Mouse (Mus musculus) ES-E14 (cell line): ENCODE results near the gene Sh3bp2. TPM values are rescaled to one million over a fixed set of nuclear protein-coding genes. Genes with fewer than 3 reads are reported as not detected.

ENCODE experiments used
- DNase-seq: peaks from one replicate; pipeline ENCODE4 v3.0.0-alpha.2; 2013; ENCODE audit warnings: low read depth, low spot score
- H3K27ac ChIP-seq: 2 replicates; pipeline ENCODE4 v1.5.1; 2012; ENCODE audit warnings: low read depth, mild to moderate bottlenecking, low read length, moderate library complexity, mixed read lengths; ENCODE audit not compliant: poor library complexity, insufficient read depth, severe bottlenecking
- H3K36me3 ChIP-seq: 2 replicates; pipeline ENCODE4 v1.6.1; 2012; ENCODE audit warnings: mild to moderate bottlenecking, low read length, moderate library complexity, mixed read lengths; ENCODE audit not compliant: control insufficient read depth, poor library complexity, insufficient read depth, severe bottlenecking
- H3K4me1 ChIP-seq, 2 experiments: fragments of 150-350 bp in 1 of 2; sonication (generic) in 1 of 2; 2 replicates each; pipeline ENCODE4 v1.6.1; 2012; ENCODE audit warnings: low read length in 2 of 2, mild to moderate bottlenecking in 1 of 2, mixed read lengths in 1 of 2; ENCODE audit not compliant: control insufficient read depth in 2 of 2, insufficient read depth in 2 of 2, poor library complexity in 1 of 2
- H3K4me3 ChIP-seq, 2 experiments: fragments of 150-350 bp in 1 of 2; sonication (generic) in 1 of 2; 2 replicates each; pipeline ENCODE4 v1.5.1; 2012; ENCODE audit warnings: low read length in 2 of 2, low read depth in 1 of 2, mild to moderate bottlenecking in 1 of 2, mixed read lengths in 1 of 2; ENCODE audit not compliant: insufficient read depth in 1 of 2, poor library complexity in 1 of 2, severe bottlenecking in 1 of 2
- H3K9ac ChIP-seq: 2 replicates; pipeline ENCODE4 v1.6.1; 2012; ENCODE audit warnings: low read depth, mild to moderate bottlenecking, low read length, mixed read lengths; ENCODE audit not compliant: poor library complexity, insufficient read depth, severe bottlenecking
- H3K9me3 ChIP-seq: fragments of 150-350 bp; sonication (generic); 2 replicates; pipeline ENCODE4 v1.6.1; 2012; ENCODE audit warnings: low read depth, mild to moderate bottlenecking, low read length; ENCODE audit not compliant: control insufficient read depth, insufficient read depth
- CHD2 ChIP-seq: IDR thresholded peaks from 2 replicates; pipeline ENCODE4 v1.6.1; 2014; ENCODE audit warnings: mild to moderate bottlenecking, low read depth, low read length, inconsistent platforms
- HCFC1 ChIP-seq: IDR thresholded peaks from 2 replicates; pipeline ENCODE4 v1.6.1; 2012; ENCODE audit warnings: low read length, inconsistent platforms, borderline replicate concordance; ENCODE audit not compliant: insufficient read depth
- MAFK ChIP-seq: IDR thresholded peaks from 2 replicates; pipeline ENCODE4 v1.6.1; 2014; ENCODE audit warnings: mild to moderate bottlenecking, low read depth, low read length, inconsistent platforms; ENCODE audit not compliant: insufficient read depth
- ZC3H11A ChIP-seq: IDR thresholded peaks from 2 replicates; pipeline ENCODE4 v1.6.1; 2012; ENCODE audit warnings: low read depth, mild to moderate bottlenecking, inconsistent platforms, low read length, borderline replicate concordance
- ZNF384 ChIP-seq: IDR thresholded peaks from 2 replicates; pipeline ENCODE4 v1.6.1; 2012; ENCODE audit warnings: low read depth, low read length, inconsistent platforms
- in situ Hi-C, 2 experiments: fragments of 600-800 bp; cut with MboI; formaldehyde crosslinking; loops; one replicate each; pipeline ENCODE4 v1.15.1; 2025; ENCODE audit warnings: low sequenced_read_pairs in 2 of 2, inconsistent platforms in 1 of 2; ENCODE audit not compliant: unreplicated experiment in 2 of 2
- total RNA-seq: library from RNA; depleted of rRNA; stranded (reverse); fragments of 300-350 nt; gene quantifications from 2 replicates; pipeline ENCODE4 v1.2.3, GENCODE M21; 2012

Sh3bp2 gene
- total RNA-seq, 1 experiment: 2.4 TPM

GRCm38 (mm10) chr5:34526477-34526775 is 788 bp downstream of the Sh3bp2 start:
- in situ Hi-C loops: no loop called here
- Histone ChIP-seq H3K9ac (no peak overlapping the region), H3K4me3 (peak overlapping the region in 1 of 2 experiments; percentile 79; a peak in 1 of 4 replicates), H3K9me3 (no peaks in the 10 kb centered on the region), H3K4me1 (0 out of 4 replicates have a peak, but pooled peaks cover 0 to 6% of the 10 kb centered on the region in 2 experiments), H3K27ac (no peak overlapping the region), H3K36me3 (no peaks in the 10 kb centered on the region)
- TF ChIP-seq CHD2 (no peak), HCFC1 (no peak), ZC3H11A (no peak), ZNF384 (no peak), MAFK (no peak)
- peak; percentile 12 for DNase-seq

DNA sequence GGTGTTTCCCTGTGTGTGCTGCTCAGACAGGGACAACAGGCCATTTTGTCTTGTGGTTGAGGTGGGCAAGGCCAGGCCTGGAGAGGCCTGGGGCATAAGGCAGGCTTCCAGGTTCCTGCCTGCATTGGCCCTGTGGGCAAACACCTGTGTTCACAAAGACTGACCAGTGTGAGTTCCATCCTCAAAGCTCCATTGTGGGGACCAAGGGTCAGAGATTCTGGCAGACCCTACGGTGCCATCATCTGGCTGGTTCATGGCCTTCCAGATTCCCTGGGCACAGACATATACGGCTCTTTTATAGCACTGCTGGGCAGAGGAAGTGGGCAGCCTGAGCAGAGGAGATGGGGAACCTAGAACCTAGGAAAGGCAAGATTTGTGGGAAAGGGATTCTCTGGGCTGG is 1.7 kb downstream of the Sh3bp2 start:
- Histone ChIP-seq H3K36me3 (no peaks in the 10 kb centered on the region), H3K27ac (no peak overlapping the region), H3K4me3 (no peak overlapping the region), H3K9ac (no peak overlapping the region), H3K4me1 (0 out of 4 replicates have a peak, but pooled peaks cover 0 to 6% of the 10 kb centered on the region in 2 experiments), H3K9me3 (no peaks in the 10 kb centered on the region)
- DNase-seq: no peak
- in situ Hi-C loops: no loop called here
- no peak for TF ChIP-seq MAFK
- TF ChIP-seq ZC3H11A: no peak
- no peak for TF ChIP-seq CHD2
- TF ChIP-seq ZNF384: no peak
- TF ChIP-seq HCFC1: no peak

GRCm38 (mm10) chr5:34528724-34529123 is 3.1 kb downstream of the Sh3bp2 start:
- no peak for DNase-seq
- Histone ChIP-seq H3K9me3 (no peaks in the 10 kb centered on the region), H3K27ac (no peak overlapping the region), H3K36me3 (no peaks in the 10 kb centered on the region), H3K9ac (no peak overlapping the region), H3K4me1 (0 out of 4 replicates have a peak, but pooled peaks cover 0 to 6% of the 10 kb centered on the region in 2 experiments), H3K4me3 (no peak overlapping the region)
- in situ Hi-C loops: no loop called here
- TF ChIP-seq MAFK (no peak), HCFC1 (no peak), ZNF384 (no peak), ZC3H11A (no peak), CHD2 (no peak)

GRCm38 (mm10) chr5:34530116-34530515 is 4.5 kb downstream of the Sh3bp2 start:
- 0 out of 4 replicates have a peak, but pooled peaks cover 0 to 3% of the 10 kb centered on the region in 2 experiments for H3K4me1 ChIP-seq
- H3K4me3 ChIP-seq: no peak overlapping the region
- no peak for TF ChIP-seq CHD2
- TF ChIP-seq MAFK: no peak
- no peak for TF ChIP-seq ZC3H11A
- no peak for TF ChIP-seq ZNF384
- no peak for TF ChIP-seq HCFC1
- H3K9ac ChIP-seq: no peak overlapping the region
- H3K9me3 ChIP-seq: no peaks in the 10 kb centered on the region
- DNase-seq: no peak
- H3K27ac ChIP-seq: no peak overlapping the region
- no peaks in the 10 kb centered on the region for H3K36me3 ChIP-seq
- in situ Hi-C loops: no loop called here

DNA sequence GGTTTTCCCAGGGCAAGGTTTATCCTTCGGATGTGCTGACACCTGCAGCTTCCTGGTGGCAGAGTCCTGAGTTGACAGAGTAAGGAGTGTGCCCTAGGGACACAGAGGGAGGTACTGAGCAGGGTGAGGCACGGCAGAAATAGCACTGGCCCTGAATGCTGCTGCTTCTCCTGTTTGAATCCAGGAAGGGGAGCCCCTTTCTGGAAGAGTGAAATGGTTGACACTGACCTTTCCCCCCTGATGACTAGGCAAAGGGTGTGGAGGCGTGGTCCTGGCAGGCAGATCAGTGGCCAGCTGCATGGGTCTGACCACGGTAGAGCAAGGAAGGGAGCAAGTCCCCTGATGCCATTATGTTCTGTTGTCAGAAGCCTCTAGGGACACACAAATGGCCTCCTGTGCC is 5.0 kb downstream of the Sh3bp2 start:
- no peak for DNase-seq
- TF ChIP-seq CHD2 (no peak), HCFC1 (no peak), ZNF384 (no peak), ZC3H11A (no peak), MAFK (no peak)
- Histone ChIP-seq H3K9ac (no peak overlapping the region), H3K4me1 (0 out of 4 replicates have a peak, but pooled peaks cover 0 to 3% of the 10 kb centered on the region in 2 experiments), H3K27ac (no peak overlapping the region), H3K36me3 (no peaks in the 10 kb centered on the region), H3K4me3 (no peak overlapping the region), H3K9me3 (no peaks in the 10 kb centered on the region)
- in situ Hi-C loops: no loop called here
